Mouse (Mus musculus): ENCODE data around the gene Lrrc8d.

Lrrc8d gene

GRCm38 (mm10) chr5:105718138-105718670 is 18.4 kb downstream of the Lrrc8d start:
- no peak for DNase-seq

- DNase-seq: no peak
These were observed 21.5 kb downstream of the Lrrc8d start for GRCm38 (mm10) chr5:105721267-105721666.

- DNase-seq: peak; percentile 60 to 66
These were observed 23.0 kb downstream of the Lrrc8d start for GRCm38 (mm10) chr5:105722807-105723206.

- DNase-seq: no peak
These were observed 30.5 kb downstream of the Lrrc8d start for GRCm38 (mm10) chr5:105730193-105730831.

GRCm38 (mm10) chr5:105731173-105731626 is 31.4 kb downstream of the Lrrc8d start:
- no peak for DNase-seq

- DNase-seq: peak; percentile 38 to 43
These were observed 32.1 kb downstream of the Lrrc8d start for GRCm38 (mm10) chr5:105731627-105732432.

GRCm38 (mm10) chr5:105732433-105732891 is 32.7 kb downstream of the Lrrc8d start:
- DNase-seq: no peak

GRCm38 (mm10) chr5:105733226-105733625 is 33.5 kb downstream of the Lrrc8d start:
- no peak for DNase-seq

- DNase-seq: no peak
These were observed 36.6 kb downstream of the Lrrc8d start for GRCm38 (mm10) chr5:105736365-105736764.

GRCm38 (mm10) chr5:105737145-105737544 is 37.4 kb downstream of the Lrrc8d start:
- DNase-seq: no peak

GRCm38 (mm10) chr5:105740437-105740836 is 40.7 kb downstream of the Lrrc8d start:
- DNase-seq: no peak

GRCm38 (mm10) chr5:105742641-105743040 is 42.9 kb downstream of the Lrrc8d start:
- DNase-seq: no peak

GRCm38 (mm10) chr5:105745324-105745723 is 45.6 kb downstream of the Lrrc8d start:
- no peak for DNase-seq

GRCm38 (mm10) chr5:105745927-105746454 is 46.2 kb downstream of the Lrrc8d start:
- DNase-seq: no peak

- no peak for DNase-seq
These were observed 55.0 kb downstream of the Lrrc8d start for GRCm38 (mm10) chr5:105754803-105755202.

- no peak for DNase-seq
These were observed 55.7 kb downstream of the Lrrc8d start for GRCm38 (mm10) chr5:105755491-105755890.

- no peak for DNase-seq
These were observed 58.2 kb downstream of the Lrrc8d start for GRCm38 (mm10) chr5:105757978-105758377.

GRCm38 (mm10) chr5:105758866-105759265 is 59.1 kb downstream of the Lrrc8d start:
- DNase-seq: peak in 1 of 2 experiments; percentile 24

GRCm38 (mm10) chr5:105761848-105762482 is 62.2 kb downstream of the Lrrc8d start:
- no peak for DNase-seq

GRCm38 (mm10) chr5:105764369-105764768 is 64.6 kb downstream of the Lrrc8d start:
- DNase-seq: no peak

GRCm38 (mm10) chr5:105765386-105765785 is 65.6 kb downstream of the Lrrc8d start:
- DNase-seq: no peak

GRCm38 (mm10) chr5:105776368-105776767 is 76.6 kb downstream of the Lrrc8d start:
- DNase-seq: no peak

Measured in cerebellum, postnatal 14 days (tissue).